Mouse (Mus musculus) liver, embryonic 11.5 days (tissue): ENCODE measurements around the gene Tekt4. TPM values are rescaled to one million over a fixed set of nuclear protein-coding genes. Genes with fewer than 3 reads are reported as not detected.

Experiments used
- ATAC-seq: fragments of 200-750 bp; cut with Nextera tagmentation; replicated peaks from 2 replicates; pipeline ENCODE4 v1.8.0; 2017; ENCODE audit warnings: moderate number of reproducible peaks, mild to moderate bottlenecking, moderate TSS enrichment, moderate library complexity; ENCODE audit not compliant: low FRiP score
- DNase-seq: peaks from one replicate; pipeline ENCODE4 v3.0.0-alpha.2; 2017; ENCODE audit warnings: low spot score
- H3K27ac ChIP-seq: fragments of 300-500 bp; sonication (generic); 2 replicates; pipeline ENCODE4 v1.5.1; 2014; ENCODE audit warnings: mild to moderate bottlenecking, low read depth, low read length, control low read depth
- H3K27me3 ChIP-seq: fragments of 300-500 bp; sonication (generic); replicated peaks from 2 replicates; pipeline ENCODE4 v1.6.1; 2014; ENCODE audit warnings: low read length, mixed read lengths; ENCODE audit not compliant: control insufficient read depth, insufficient read depth
- H3K36me3 ChIP-seq: fragments of 300-500 bp; sonication (generic); 2 replicates; pipeline ENCODE4 v1.6.1; 2014; ENCODE audit warnings: mild to moderate bottlenecking, low read length, moderate library complexity, mixed read lengths; ENCODE audit not compliant: control insufficient read depth, insufficient read depth
- H3K4me1 ChIP-seq: fragments of 300-500 bp; sonication (generic); replicated peaks from 2 replicates; pipeline ENCODE4 v1.6.1; 2014; ENCODE audit warnings: low read length, mixed read lengths; ENCODE audit not compliant: control insufficient read depth, insufficient read depth
- H3K4me2 ChIP-seq: fragments of 300-500 bp; sonication (generic); 2 replicates; pipeline ENCODE4 v1.6.1; 2014; ENCODE audit warnings: mild to moderate bottlenecking, control low read depth, moderate library complexity
- H3K4me3 ChIP-seq: fragments of 300-500 bp; sonication (generic); 2 replicates; pipeline ENCODE4 v1.5.1; 2014; ENCODE audit warnings: low read depth, low read length, control low read depth
- H3K9ac ChIP-seq: fragments of 300-500 bp; sonication (generic); 2 replicates; pipeline ENCODE4 v1.6.1; 2014; ENCODE audit warnings: low read depth, low read length, control low read depth
- H3K9me3 ChIP-seq: fragments of 300-500 bp; sonication (generic); 2 replicates; pipeline ENCODE4 v1.6.1; 2016; ENCODE audit warnings: low read length, inconsistent platforms, mixed read lengths; ENCODE audit not compliant: control insufficient read depth
- WGBS: fragments of 180-500 bp; shearing (Covaris S2); extraction: QIAGEN DNeasy Blood & Tissue Kit; methylation state at CpG from one replicate; pipeline ENCODE4 v1.1.7; 2014; 5-methylcytosine and 5-hydroxymethylcytosine counted together
- polyA plus RNA-seq: library from polyadenylated mRNA; unstranded; fragments of >200 nt; fragmentation: Nextera tagmentation; extraction: Ambion mirVana; gene quantifications from 2 replicates; pipeline ENCODE4 v1.2.1, GENCODE M21; 2014

Tekt4 gene
- polyA plus RNA-seq = not detected in 2 replicates

DNA sequence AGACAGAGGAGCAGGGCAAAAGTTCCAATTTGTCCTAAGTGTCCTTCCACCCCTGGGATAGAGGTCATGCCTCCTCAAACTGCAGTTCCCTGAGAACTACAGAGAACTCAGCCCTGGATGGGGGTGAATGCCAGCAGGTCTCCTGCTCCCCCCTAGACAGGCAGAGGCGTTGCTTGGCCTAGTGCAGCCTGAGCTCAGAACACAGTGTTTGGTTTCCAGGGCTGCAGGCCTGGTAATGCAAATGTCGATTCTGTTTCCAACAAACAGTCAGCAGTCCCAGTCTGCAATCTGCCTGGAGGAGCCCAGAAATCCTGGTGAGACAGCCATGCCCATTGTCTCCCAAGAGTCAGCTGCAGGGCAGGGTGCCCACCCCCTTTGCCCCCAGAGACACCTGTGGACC, at the start of gene Tekt4:
Gene Tekt4 (plus strand): TSS at position 344 of the 400 bp plus-strand sequence.
- Histone ChIP-seq H3K9me3 (no peaks in the 10 kb centered on the region), H3K4me2 (no peak within 1 kb of the TSS), H3K9ac (no peak within 1 kb of the TSS), H3K4me3 (no peak within 1 kb of the TSS), H3K27me3 (no peaks in the 10 kb centered on the region), H3K36me3 (no peaks in the 10 kb centered on the region), H3K4me1 (0 out of 2 replicates have a peak, but pooled peaks cover 3% of the 10 kb centered on the region), H3K27ac (no peak within 1 kb of the TSS)
- 47% methylated on average over 2 of the region's 2 CpGs for WGBS
- no peak for ATAC-seq
- no peak for DNase-seq

DNA sequence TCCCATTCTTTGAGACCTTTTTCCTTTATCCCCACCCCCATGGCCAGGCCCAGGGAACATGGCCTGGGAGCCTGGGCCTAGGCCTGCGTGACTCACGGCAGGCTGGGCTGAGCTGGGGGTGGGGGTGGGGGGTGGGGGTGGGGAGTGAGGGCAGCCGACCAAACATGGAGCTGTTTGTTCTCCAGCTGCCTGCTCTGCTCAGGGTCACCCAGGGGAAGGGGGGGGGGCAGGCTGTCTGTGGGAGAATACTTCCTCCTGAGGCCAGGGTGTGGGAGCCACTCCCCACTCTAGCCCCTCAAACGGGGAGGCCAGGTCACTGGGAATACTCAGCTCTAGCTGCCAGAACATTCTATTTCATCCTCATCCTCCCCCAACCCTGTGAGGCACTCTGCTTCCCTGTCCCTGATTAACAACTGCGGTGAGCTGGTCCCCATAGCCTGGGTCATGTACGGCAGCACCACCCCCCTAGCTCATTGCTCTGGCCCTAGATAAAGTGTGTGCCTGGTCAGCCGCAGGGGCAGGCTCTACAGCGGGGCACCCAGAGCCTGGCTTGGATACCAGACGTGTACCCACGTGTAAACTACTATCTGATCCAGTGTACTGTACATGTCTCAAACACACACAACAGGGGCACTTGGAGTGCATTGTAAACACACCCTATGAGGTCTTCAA, 49.1 kb upstream of the Tekt4 start:
- Histone ChIP-seq H3K9me3 (no peaks in the 10 kb centered on the region), H3K4me3 (no peak overlapping the region), H3K4me2 (no peak overlapping the region), H3K36me3 (no peaks in the 10 kb centered on the region), H3K27ac (peak overlapping the region; percentile 17; the same call in 1 of the 2 replicates), H3K4me1 (peaks cover 16% of the 10 kb centered on the region), H3K27me3 (no peaks in the 10 kb centered on the region), H3K9ac (no peak overlapping the region)
- DNase-seq = no peak
- peak; percentile 65 for ATAC-seq
- 9% methylated on average over 10 of the region's 10 CpGs for WGBS

DNA sequence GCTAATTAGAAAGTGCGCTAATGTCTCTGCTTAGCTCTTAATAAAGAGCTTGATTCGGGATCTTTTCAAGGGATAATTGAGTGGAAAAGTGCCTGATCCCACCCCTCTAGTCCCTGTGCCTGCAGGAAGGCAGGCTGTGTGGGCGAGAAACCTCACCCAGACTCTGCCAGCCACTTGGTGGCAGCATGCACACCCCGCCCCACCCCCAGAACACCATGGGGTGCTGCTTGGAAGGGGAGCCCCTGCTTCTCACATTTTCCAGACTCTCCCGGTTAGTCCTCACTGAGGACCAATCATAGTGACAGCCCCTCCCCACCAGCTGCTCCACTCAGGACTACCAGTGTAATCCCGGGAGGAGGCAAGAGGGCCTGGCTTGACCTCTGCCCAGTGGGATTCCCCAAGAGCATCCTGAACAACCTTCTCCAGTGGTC, 48.4 kb upstream of the Tekt4 start:
- Histone ChIP-seq H3K9me3 (no peaks in the 10 kb centered on the region), H3K27ac (no peak overlapping the region; the same call in none of the 2 replicates), H3K9ac (no peak overlapping the region), H3K27me3 (no peaks in the 10 kb centered on the region), H3K4me3 (no peak overlapping the region), H3K4me2 (no peak overlapping the region), H3K36me3 (no peaks in the 10 kb centered on the region), H3K4me1 (peaks cover 16% of the 10 kb centered on the region)
- 25% methylated on average over 6 of the region's 6 CpGs for WGBS
- ATAC-seq (no peak), DNase-seq (no peak)

DNA sequence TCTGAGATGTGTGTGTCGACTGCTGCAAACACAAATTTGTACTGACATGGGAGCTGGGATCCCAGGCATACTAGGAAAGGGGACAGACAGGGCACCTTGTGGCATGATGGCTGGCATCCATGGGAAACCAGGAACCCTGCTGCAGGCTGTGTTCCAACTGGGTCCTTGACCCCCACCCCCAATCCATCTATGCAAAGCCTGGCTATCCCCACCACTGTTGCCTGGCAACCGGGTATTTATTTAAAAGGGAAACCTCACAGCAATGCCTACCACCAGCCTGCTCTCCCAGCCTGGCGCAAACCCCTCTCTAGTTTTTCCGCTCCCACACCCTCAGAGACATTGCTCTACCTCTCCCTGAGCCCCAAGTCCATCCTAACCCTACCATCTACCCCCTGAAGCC, 47.1 kb upstream of the Tekt4 start:
- H3K27ac ChIP-seq = no peak overlapping the region

DNA sequence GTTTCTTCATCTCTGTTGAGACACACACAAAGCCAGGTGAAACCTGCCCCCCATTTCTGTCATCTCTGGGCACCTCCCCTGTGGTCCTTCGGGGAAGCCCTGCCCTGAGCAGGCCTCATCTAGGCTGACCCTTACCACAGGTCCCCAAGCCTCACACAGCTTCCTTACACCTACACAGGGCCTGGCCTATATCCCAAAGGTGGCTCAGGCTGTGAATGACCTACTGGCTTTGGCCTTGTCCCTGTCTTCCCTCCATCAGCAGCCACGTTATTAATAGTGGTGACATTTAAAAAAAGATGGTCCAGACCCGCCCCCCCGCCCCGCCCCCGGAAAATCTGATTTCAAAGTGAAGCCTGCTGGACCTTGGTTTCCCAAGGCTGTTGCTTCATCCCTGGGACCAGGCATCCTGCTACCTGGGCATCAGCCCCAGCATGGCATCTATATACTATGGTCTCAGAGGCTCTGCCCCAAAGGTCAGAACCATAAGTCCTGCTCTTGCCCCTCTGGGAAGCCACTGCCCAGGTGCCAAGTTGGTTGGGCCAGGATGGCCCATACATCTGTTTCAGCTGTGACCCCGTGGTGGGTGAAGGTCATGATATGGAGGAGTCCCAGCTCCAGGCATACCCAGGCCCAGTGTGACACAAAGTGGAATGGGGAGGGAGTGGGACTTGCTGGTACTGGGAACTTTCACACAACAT, 46.0 kb upstream of the Tekt4 start:
- H3K4me3 ChIP-seq = no peak overlapping the region
- H3K4me2 ChIP-seq = no peak overlapping the region
- H3K27me3 ChIP-seq = no peaks in the 10 kb centered on the region
- no peak for DNase-seq
- no peak overlapping the region for H3K9ac ChIP-seq
- ATAC-seq = no peak
- H3K36me3 ChIP-seq = no peaks in the 10 kb centered on the region
- 76% methylated on average over 7 of the region's 7 CpGs for WGBS
- no peak overlapping the region for H3K27ac ChIP-seq
- H3K4me1 ChIP-seq = peaks cover 16% of the 10 kb centered on the region
- H3K9me3 ChIP-seq = no peaks in the 10 kb centered on the region

More for the DNA sequence above, 47.1 kb upstream of the Tekt4 start:
- DNase-seq (no peak), ATAC-seq (no peak)
- no peak overlapping the region for H3K4me2 ChIP-seq
- H3K27me3 ChIP-seq = no peaks in the 10 kb centered on the region
- H3K4me3 ChIP-seq = no peak overlapping the region
- peaks cover 16% of the 10 kb centered on the region for H3K4me1 ChIP-seq
- H3K9ac ChIP-seq = no peak overlapping the region
- 66% methylated on average over 4 of the region's 4 CpGs for WGBS
- no peaks in the 10 kb centered on the region for H3K9me3 ChIP-seq
- no peaks in the 10 kb centered on the region for H3K36me3 ChIP-seq

DNA sequence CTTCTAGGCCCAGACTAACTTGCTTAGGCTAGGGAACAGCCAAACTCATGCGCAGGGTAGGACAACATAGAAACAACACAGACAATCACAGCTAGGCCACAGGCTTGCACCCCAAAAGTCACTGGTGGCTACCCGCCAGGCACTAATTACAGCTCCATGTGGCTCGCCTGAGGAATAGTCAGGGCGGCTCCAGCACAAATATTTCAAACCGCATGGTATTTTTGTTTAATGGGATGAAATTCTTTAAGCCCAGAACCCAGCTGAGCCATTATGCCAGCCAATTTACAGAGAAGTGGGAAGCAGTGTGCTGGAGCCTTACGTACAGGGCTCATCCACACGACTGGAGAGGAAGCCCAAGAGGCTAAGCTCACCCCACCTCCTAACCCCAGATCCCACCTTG, 44.8 kb upstream of the Tekt4 start:
- ATAC-seq (no peak), DNase-seq (no peak)
- Histone ChIP-seq H3K4me1 (peaks cover 16% of the 10 kb centered on the region), H3K27ac (no peak overlapping the region), H3K27me3 (no peaks in the 10 kb centered on the region), H3K4me3 (no peak overlapping the region), H3K9ac (no peak overlapping the region), H3K4me2 (no peak overlapping the region), H3K36me3 (no peaks in the 10 kb centered on the region), H3K9me3 (no peaks in the 10 kb centered on the region)
- 76% methylated on average over 7 of the region's 7 CpGs for WGBS

DNA sequence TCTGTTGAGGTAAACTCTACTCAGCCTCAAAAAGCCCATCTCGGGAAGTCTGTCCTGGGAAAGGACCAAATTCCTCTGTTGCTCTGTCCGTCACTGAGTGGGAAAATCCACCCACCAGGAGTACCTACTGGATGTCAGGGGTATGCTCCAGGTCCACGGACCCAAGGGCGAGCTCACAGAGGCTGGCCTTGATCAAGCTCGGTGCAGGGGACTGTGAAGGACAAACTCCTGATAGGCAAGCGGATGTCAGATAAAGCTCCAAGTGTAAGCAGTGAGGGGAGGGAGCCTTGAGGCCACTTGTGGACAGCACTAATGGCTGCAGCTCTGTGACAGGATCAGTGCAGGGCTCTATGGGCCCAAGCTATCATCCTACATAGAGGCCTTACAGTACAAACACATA, 44.2 kb upstream of the Tekt4 start:
- Histone ChIP-seq H3K4me2 (no peak overlapping the region), H3K27ac (peak overlapping the region; percentile 25; the same call in 1 of the 2 replicates), H3K9me3 (no peaks in the 10 kb centered on the region), H3K36me3 (no peaks in the 10 kb centered on the region), H3K27me3 (no peaks in the 10 kb centered on the region), H3K4me1 (peaks cover 19% of the 10 kb centered on the region), H3K4me3 (no peak overlapping the region), H3K9ac (no peak overlapping the region)
- ATAC-seq = no peak
- DNase-seq = no peak
- WGBS = 36% methylated on average over 6 of the region's 6 CpGs

DNA sequence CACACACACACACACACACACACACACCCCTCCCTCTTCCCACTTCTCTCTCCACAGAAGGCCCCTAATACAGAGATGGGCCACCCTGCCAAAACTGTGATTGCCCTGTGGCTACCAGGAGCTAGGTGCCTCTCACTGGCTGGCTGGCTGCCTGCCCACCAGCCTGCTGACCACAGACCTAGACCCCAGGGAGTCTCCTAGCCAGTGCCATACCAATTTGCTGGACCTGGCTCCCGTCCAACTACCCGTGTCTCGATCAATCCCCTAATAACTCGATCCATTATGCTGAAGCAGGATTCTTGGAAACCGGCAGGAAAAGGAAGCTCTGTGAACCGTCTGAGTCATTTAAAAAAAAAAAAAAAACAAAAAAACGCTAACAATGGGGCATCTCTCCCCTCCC, 43.6 kb upstream of the Tekt4 start:
- H3K36me3 ChIP-seq = no peaks in the 10 kb centered on the region
- ATAC-seq (no peak), DNase-seq (no peak)
- H3K9ac ChIP-seq = no peak overlapping the region
- H3K27me3 ChIP-seq = no peaks in the 10 kb centered on the region
- H3K27ac ChIP-seq = peak overlapping the region; percentile 25; the same call in 1 of the 2 replicates
- no peaks in the 10 kb centered on the region for H3K9me3 ChIP-seq
- H3K4me3 ChIP-seq = no peak overlapping the region
- no peak overlapping the region for H3K4me2 ChIP-seq
- 42% methylated on average over 7 of the region's 7 CpGs for WGBS
- H3K4me1 ChIP-seq = peaks cover 22% of the 10 kb centered on the region

DNA sequence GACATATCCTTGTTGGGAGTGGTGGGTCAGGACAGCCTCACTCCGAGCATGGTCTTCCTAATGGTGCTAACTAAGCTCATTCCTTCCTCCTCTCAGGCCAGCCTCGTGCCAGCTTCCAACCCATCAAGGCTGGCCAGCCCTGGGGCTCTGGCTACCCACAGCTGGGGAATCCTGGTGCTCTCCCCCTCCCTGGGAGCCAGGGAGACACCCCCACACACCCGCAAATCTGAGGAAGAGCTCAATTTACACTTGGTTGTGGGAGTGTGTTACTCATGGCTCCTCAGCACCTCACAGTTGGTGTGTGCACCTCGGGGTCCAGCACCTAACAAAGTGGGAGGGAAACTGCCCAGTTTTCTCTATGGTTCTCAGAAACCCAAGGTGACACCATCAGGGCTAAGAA, 43.2 kb upstream of the Tekt4 start:
- WGBS = 38% methylated on average over 4 of the region's 4 CpGs
- no peak overlapping the region for H3K4me3 ChIP-seq
- no peaks in the 10 kb centered on the region for H3K27me3 ChIP-seq
- peaks cover 22% of the 10 kb centered on the region for H3K4me1 ChIP-seq
- no peak for DNase-seq
- no peaks in the 10 kb centered on the region for H3K9me3 ChIP-seq
- no peak for ATAC-seq
- H3K4me2 ChIP-seq = no peak overlapping the region
- no peak overlapping the region for H3K9ac ChIP-seq
- H3K27ac ChIP-seq = no peak overlapping the region
- H3K36me3 ChIP-seq = no peaks in the 10 kb centered on the region
